Mouse (Mus musculus): ENCODE data around the gene Otx2. TPM values are rescaled to one million over a fixed set of nuclear protein-coding genes. Genes with fewer than 3 reads are reported as not detected.

Otx2 gene
- total RNA-seq (2023), result not detected

GRCm38 (mm10) chr14:48673541-48673940 lies at the start of gene Otx2:
Otx2 (minus strand) TSS chr14:48673819.

Other genes with a start within 250 kb of the Otx2 start
- 28.8 TPM for gene Tmem260, start 227.7 kb downstream of the Otx2 start, total RNA-seq (2023)

All from CD4-positive naive resting alpha-beta T cell, adult 76 days (primary cell).